Mouse (Mus musculus) lung, postnatal 0 days (tissue): ENCODE results near the gene Dlg2. TPM values are rescaled to one million over a fixed set of nuclear protein-coding genes. Genes with fewer than 3 reads are reported as not detected.

Source experiments
- ATAC-seq: fragments of 200-750 bp; cut with Nextera tagmentation; 2 replicates; pipeline ENCODE4 v1.8.0; 2017; ENCODE audit warnings: moderate library complexity
- DNase-seq: peaks from one replicate; pipeline ENCODE4 v3.0.0-alpha.2; 2016; ENCODE audit warnings: low spot score
- H3K27ac ChIP-seq: fragments of 300-500 bp; sonication (generic); 2 replicates; pipeline ENCODE4 v1.5.1; 2014; ENCODE audit warnings: antibody characterized with exemption, mild to moderate bottlenecking, low read length, mixed read lengths
- H3K27me3 ChIP-seq: fragments of 300-500 bp; sonication (generic); replicated peaks from 2 replicates; pipeline ENCODE4 v1.6.1; 2014; ENCODE audit warnings: low read length, mixed read lengths; ENCODE audit not compliant: insufficient read depth
- H3K36me3 ChIP-seq: fragments of 300-500 bp; sonication (generic); 2 replicates; pipeline ENCODE4 v1.6.1; 2014; ENCODE audit warnings: low read length, mixed read lengths; ENCODE audit not compliant: insufficient read depth
- H3K4me1 ChIP-seq: fragments of 300-500 bp; sonication (generic); 2 replicates; pipeline ENCODE4 v1.6.1; 2014; ENCODE audit warnings: antibody characterized with exemption, low read depth, low read length, mixed read lengths; ENCODE audit not compliant: insufficient read depth
- H3K4me2 ChIP-seq: fragments of 300-500 bp; sonication (generic); replicated peaks from 2 replicates; pipeline ENCODE4 v1.6.1; 2014; ENCODE audit warnings: low read depth, mild to moderate bottlenecking, low read length, moderate library complexity, mixed read lengths
- H3K4me3 ChIP-seq: fragments of 300-500 bp; sonication (generic); 2 replicates; pipeline ENCODE4 v1.5.1; 2014; ENCODE audit warnings: low read depth, low read length
- H3K9ac ChIP-seq: fragments of 300-500 bp; sonication (generic); replicated peaks from 2 replicates; pipeline ENCODE4 v1.6.1; 2014; ENCODE audit warnings: low read depth, mild to moderate bottlenecking
- H3K9me3 ChIP-seq: fragments of 300-500 bp; sonication (generic); 2 replicates; pipeline ENCODE4 v1.6.1; 2016; ENCODE audit warnings: low read length, mixed read lengths
- CTCF ChIP-seq: IDR thresholded peaks from 2 replicates; pipeline ENCODE4 v1.5.1; 2016; ENCODE audit warnings: antibody characterized with exemption, mild to moderate bottlenecking
- EP300 ChIP-seq: IDR thresholded peaks from 2 replicates; pipeline ENCODE4 v1.6.1; 2016; ENCODE audit warnings: antibody characterized with exemption, mild to moderate bottlenecking, control low read depth
- WGBS: fragments of 180-500 bp; shearing (Covaris S2); extraction: QIAGEN DNeasy Blood & Tissue Kit; methylation state at CpG from one replicate; pipeline ENCODE4 v1.1.7; 2014; 5-methylcytosine and 5-hydroxymethylcytosine counted together
- polyA plus RNA-seq: library from polyadenylated mRNA; unstranded; fragments of >200 nt; fragmentation: Nextera tagmentation; extraction: Ambion mirVana; gene quantifications from 2 replicates; pipeline ENCODE4 v1.2.1, GENCODE M21; 2015

Dlg2 gene
- polyA plus RNA-seq, 1 experiment from 2014 or later, result 0.43 TPM

DNA sequence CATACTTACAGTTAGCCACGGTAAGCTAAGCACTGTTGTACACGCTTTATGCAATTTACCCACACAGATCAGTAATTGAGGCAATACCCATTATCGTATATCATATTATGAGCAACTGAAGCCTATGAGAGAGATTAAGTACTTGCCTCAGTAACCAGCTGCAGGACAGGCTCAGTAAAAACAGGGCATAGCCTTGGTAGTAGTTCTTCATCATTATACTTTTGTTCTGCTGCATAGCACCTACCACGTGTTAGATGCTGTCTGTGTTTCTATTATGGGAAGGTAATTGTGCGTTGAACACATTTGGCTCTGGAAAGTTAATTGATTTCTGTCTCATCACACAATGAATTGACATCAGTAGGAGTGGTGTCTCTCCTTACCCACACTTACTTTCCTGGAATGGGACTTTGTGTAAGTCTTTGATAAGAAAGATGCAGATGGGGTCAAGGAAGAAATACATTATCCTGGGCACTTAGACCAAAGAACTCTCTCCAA, 1897.4 kb downstream of the Dlg2 start:
- Histone ChIP-seq H3K4me3 (no peak overlapping the region), H3K9ac (no peak overlapping the region), H3K36me3 (no peaks in the 10 kb centered on the region), H3K27me3 (no peaks in the 10 kb centered on the region), H3K9me3 (no peaks in the 10 kb centered on the region), H3K4me2 (no peak overlapping the region), H3K27ac (no peak overlapping the region), H3K4me1 (no peaks in the 10 kb centered on the region)
- ATAC-seq, result no peak
- DNase-seq, result no peak
- WGBS, result 86% methylated on average over 5 of the region's 5 CpGs
- TF ChIP-seq CTCF (no peak), EP300 (no peak)

DNA sequence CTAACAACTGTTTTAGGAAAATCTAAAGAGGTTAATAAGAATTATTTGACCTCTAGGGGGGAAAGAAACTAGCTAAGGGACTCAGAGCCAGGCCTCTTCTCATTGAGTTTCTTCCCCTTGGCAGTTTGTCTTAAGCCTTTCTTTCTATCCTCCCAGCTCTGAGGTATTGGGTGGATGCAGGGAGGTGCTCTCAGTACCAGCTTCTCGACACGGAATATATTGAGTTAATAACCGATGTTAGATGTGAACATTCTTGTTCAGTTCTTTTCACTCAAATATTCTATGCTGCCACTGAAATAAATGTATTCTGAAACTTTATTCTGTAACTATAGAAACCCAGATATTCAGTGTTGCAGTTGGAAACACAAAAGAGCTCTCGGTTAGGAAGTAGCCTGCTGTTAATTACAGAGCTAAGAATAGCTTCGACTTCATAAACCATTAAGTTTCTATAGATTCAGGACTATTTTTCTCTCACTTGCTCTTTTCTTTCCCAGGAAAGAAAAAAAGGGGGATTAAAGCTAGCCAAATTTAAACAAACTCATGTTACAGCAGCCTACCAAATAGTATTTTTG, 1907.5 kb downstream of the Dlg2 start:
- Histone ChIP-seq H3K27me3 (no peaks in the 10 kb centered on the region), H3K36me3 (no peaks in the 10 kb centered on the region), H3K9ac (no peak overlapping the region), H3K4me3 (no peak overlapping the region), H3K27ac (no peak overlapping the region), H3K4me1 (no peaks in the 10 kb centered on the region), H3K4me2 (no peak overlapping the region), H3K9me3 (no peaks in the 10 kb centered on the region)
- ATAC-seq (no peak), DNase-seq (no peak)
- WGBS, result 75% methylated on average over 5 of the region's 5 CpGs
- no peak for TF ChIP-seq CTCF
- TF ChIP-seq EP300, result no peak

DNA sequence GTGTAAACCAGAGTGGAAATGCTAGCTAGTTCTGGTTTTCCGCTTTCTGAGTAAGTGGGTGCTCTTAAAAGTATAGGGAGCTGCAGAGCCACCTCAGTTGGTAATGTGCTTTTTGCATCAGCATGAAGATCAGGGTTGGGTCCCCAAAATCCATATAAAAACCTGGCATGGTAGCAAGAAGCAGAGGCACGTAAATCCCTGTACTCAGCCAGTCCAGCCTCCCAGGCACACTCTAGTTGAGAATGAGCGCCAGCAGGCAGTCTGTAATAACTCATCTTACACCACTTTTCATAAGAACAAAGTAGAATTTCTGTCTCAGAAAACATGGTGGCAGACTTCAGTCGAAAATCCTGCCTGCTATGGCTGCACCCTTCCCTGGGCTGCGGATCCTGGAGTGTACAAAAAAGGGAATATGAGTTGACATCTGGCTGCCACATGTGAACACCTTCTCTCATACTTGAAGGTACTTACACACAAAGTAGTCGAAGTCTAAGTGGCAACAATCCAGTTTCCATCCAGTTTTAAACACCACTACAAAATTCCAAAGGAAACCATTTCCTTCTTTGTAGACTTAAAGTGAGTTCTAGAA, 1915.7 kb downstream of the Dlg2 start:
- Histone ChIP-seq H3K4me2 (no peak overlapping the region), H3K9ac (no peak overlapping the region), H3K27ac (no peak overlapping the region), H3K9me3 (no peaks in the 10 kb centered on the region), H3K4me1 (no peaks in the 10 kb centered on the region), H3K4me3 (no peak overlapping the region), H3K27me3 (no peaks in the 10 kb centered on the region), H3K36me3 (no peaks in the 10 kb centered on the region)
- DNase-seq (no peak), ATAC-seq (no peak)
- TF ChIP-seq CTCF (no peak), EP300 (no peak)
- 70% methylated on average over 6 of the region's 6 CpGs for WGBS

DNA sequence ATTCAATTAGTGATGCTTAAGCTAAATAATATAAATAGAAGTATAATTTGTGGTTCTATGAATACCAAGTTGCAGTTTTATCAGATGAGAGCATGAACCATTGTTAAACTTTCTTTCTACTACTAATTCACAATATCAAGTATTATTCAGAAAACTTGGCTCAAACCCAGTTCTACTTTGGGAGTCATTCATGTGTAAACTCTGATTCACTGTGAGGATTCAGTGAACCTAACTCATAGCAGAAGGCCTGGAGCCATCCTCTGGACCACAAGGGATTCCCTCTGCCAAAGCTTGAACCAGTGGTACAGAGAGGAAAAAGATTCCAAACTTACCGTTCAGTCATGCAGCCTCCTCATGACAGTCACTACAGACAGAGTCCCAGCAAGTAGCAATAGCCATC, 1920.3 kb downstream of the Dlg2 start:
- H3K9ac ChIP-seq, result no peak overlapping the region
- ATAC-seq, result no peak

DNA sequence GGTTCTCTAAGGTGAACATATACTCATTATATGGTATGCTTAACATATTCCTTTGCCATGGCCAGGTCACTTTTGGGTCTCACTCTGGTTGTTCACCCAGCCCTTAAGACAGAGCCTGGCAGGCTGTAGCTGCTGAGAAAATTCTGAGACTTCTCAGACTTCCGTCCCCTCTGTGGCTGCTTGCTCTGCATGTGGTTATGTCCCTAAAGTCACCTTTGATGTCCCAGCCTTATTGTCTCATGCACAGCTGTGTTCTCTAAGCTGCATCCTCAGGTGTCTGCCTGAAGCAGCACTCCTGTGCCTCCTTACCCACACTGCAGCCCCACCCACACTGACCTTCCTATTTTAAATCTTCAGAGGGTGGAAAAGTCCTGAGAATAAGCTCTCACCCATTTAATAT, 1922.4 kb downstream of the Dlg2 start:
- no peak overlapping the region for H3K27ac ChIP-seq
- ATAC-seq, result no peak
- no peak overlapping the region for H3K4me3 ChIP-seq
- TF ChIP-seq CTCF (no peak), EP300 (no peak)
- H3K9ac ChIP-seq, result no peak overlapping the region
- no peak for DNase-seq
- no peaks in the 10 kb centered on the region for H3K9me3 ChIP-seq
- H3K27me3 ChIP-seq, result no peaks in the 10 kb centered on the region
- no peaks in the 10 kb centered on the region for H3K4me1 ChIP-seq
- H3K36me3 ChIP-seq, result no peaks in the 10 kb centered on the region
- 62% methylated on average over 1 of the region's 1 CpGs for WGBS
- H3K4me2 ChIP-seq, result no peak overlapping the region

More for the DNA sequence above, 1920.3 kb downstream of the Dlg2 start:
- Histone ChIP-seq H3K4me2 (no peak overlapping the region), H3K36me3 (no peaks in the 10 kb centered on the region), H3K27me3 (no peaks in the 10 kb centered on the region), H3K4me3 (no peak overlapping the region), H3K27ac (no peak overlapping the region), H3K9me3 (no peaks in the 10 kb centered on the region), H3K4me1 (no peaks in the 10 kb centered on the region)
- no peak for DNase-seq
- 76% methylated on average over 1 of the region's 1 CpGs for WGBS
- TF ChIP-seq CTCF (no peak), EP300 (no peak)

DNA sequence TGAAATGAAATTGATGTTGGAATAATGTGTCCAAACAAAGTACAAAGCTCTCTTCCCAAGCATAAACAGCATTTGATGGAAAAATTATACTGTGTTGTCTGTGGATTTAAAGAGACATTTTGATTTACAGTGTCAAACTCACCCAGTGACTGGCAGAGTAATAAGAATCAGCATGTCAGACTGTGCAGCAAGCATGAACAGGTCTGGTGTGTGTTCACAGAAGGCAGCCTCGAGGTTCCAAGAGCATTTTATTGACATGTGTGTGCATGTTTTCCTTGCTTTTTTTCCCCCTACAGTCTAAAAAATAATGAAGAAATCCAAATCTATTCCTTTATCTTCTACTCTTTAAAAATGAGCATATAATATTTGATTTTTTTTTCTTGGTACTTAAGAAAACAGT, 1924.1 kb downstream of the Dlg2 start:
- 25% methylated on average over 1 of the region's 1 CpGs for WGBS
- no peaks in the 10 kb centered on the region for H3K27me3 ChIP-seq
- H3K4me2 ChIP-seq, result no peak overlapping the region
- no peaks in the 10 kb centered on the region for H3K36me3 ChIP-seq
- DNase-seq (no peak), ATAC-seq (no peak)
- no peak overlapping the region for H3K4me3 ChIP-seq
- H3K9ac ChIP-seq, result no peak overlapping the region
- TF ChIP-seq CTCF (no peak), EP300 (no peak)
- H3K9me3 ChIP-seq, result no peaks in the 10 kb centered on the region
- no peaks in the 10 kb centered on the region for H3K4me1 ChIP-seq
- H3K27ac ChIP-seq, result no peak overlapping the region
